Mouse (Mus musculus) neural tube, embryonic 10.5 days (tissue): Measurements from ENCODE around the gene Enpp6.

ENCODE experiments used
- DNase-seq: peaks from one replicate; pipeline ENCODE4 v3.0.0-alpha.2; 2017; ENCODE audit warnings: low spot score; ENCODE audit errors: extremely low spot score

Enpp6 gene

DNA sequence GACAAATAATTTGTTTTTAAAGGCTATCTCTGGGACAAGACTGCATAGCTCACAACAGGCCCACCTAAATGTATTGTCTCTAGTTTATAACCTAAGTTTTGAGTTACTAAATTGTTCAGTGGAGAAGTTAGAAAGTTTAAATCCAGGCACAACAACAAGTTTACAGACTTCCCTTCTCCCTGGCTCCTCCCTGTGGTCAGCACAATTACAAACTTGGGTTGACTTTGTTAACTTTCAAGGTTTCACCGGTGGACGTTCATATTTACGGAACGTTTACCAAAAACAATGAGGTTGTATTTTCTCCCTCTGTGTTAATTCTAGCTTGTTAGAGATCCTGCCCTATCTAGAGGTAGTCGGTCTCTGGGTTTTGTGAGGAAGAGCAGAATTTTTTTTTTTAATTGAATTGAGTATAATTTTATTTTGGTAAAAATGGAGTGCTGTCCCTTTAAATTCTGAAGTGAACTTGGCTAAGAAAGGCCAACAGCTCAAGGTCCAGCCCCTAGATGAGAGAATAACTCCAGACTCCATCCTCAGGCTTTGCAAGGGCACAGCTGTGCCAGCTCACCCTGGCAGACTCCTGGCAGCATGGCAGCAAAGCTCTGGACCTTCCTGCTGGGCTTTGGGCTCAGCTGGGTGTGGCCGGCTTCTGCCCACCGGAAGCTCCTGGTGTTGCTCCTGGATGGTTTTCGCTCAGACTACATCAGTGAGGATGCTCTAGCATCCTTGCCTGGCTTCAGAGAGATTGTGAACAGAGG, at the start of gene Enpp6:
Gene Enpp6, plus strand, starts transcription at position 502 of the 755 bp plus-strand sequence.
- DNase-seq = no peak

- DNase-seq = no peak
Measured at GRCm38 (mm10) chr8:46938218-46938617, 48.5 kb upstream of the Enpp6 start.

GRCm38 (mm10) chr8:46941295-46941694, 45.4 kb upstream of the Enpp6 start:
- DNase-seq = no peak

DNA sequence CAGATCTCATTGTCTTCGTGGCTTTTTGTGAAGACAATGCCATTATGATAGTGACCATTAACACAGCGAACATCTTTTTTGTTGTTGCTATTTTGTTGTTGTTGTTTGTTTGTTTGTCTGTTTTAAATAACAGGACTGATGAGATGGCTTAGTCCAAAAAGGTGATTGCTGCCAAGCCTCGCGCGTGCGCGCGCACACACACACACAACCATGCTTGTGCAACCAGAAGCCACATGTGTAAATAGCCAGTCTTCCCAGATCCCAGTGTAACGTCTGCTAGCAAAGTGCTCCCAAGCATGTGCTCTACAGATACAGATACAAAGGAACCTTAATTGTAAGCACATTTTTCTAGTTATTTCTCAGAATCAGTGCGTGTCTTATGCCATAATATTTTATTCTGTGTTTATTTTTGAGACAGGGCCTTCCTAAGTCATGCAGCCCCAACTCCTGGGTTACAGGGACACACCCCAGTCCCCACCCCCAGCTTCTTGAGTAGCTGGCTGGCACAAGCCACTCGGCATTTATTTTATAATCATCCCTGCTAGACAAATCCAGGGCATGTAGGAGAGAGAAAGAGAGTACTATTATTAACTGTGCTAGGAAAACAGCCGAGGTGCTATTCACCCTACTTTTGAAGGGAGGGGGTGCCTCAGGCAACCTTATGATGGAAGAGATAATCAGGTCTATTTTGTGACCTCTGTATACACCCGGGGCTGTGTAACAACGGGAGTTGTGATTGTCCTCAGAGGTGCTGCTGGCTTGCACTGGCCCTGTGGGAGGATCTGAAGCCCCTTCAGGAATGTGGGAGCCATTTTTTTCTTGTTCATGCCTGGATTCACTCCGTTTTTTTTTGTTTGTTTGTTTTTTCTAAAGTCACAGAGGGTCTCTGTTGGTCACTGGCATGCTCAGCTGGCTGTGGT, 44.7 kb upstream of the Enpp6 start:
- DNase-seq = no peak

DNA sequence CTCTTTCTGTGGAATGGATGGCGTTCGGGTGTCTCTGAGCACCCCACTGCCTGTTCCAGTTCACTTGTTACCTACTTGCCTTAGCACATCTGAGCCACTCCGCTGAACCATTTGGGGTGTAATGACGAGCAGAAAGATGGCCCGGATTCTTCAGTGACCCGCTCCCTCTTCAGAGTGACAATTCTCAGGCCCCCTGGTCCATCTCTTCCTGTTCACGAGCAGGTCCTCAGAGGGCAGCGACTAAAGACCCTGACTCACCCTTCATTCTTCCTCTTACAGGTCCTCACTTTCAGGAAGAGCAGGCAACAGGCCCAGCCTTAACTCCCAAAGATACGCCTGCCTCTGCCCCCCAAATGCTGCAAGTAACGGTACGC, 44.0 kb upstream of the Enpp6 start:
- DNase-seq = no peak

GRCm38 (mm10) chr8:46943337-46943736, 43.4 kb upstream of the Enpp6 start:
- no peak for DNase-seq

DNA sequence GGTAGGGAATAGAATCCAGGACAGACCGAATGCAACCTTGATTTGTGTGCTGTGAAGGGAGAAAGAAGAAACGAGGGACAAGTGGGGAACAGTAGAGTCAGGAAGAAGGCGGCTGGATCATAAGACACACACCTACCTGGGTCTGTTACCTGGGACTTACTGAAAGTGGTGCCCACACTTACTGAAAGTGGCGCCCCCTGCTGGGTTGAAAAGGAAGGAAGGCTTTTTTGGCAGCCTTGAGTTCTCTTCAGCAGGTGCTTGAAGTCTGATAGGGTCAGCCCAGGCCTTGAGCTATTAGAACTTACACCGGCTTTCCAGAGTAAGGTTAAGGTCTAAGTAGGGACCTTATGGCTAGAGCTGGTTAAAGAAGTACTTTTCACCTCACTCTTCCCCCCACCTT, 40.5 kb upstream of the Enpp6 start:
- DNase-seq = no peak

DNA sequence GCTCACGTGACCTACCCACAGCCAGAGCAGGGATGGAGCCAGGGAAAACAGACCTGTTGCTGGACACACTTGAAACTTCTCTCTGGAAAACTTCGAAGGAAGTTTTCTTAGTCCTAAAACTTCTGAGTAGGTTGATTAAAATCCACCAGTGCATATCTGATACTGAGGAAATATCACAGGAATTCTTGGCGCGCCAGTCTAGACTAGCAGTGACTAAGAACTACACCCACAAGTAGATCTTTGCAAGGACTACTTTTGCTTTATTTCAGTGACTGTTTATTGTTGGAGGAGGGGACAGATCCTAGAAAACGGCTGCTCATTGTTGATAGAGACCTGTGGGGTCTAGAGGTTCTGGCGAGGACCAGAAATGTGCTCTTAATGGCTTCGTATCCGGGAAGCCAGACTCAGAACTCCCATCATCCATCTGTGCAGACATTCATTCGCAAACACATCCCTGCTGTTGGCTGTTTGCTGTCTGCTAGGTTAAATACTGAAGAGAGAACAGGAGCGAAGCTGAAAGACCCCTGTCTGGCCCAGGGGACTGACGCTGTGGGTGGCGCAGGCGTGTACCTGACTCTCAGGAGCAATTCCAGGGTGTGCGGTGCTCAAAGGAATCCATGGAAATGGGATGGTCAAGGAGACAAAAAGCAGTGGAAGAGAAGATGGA, 38.5 kb upstream of the Enpp6 start:
- no peak for DNase-seq

DNA sequence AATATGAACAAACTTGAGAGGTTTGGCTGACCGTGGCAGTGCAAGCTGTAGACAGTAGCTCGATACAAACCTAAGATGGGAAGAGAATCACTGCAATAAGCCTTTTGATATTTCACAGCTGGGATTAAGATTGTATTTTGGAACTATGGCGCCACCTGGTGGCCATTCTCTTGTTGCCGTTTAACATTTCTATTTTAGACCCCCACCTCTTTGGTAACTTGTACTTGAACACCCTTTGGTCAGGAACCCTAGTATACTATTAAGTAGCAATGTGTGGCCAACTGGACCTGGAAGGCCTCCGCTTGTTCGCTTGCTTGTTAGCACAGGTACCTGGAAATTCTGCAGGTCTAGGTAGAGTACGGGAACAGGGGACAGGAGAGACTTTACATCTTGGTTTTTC, 33.2 kb upstream of the Enpp6 start:
- peak; percentile 87 for DNase-seq

DNA sequence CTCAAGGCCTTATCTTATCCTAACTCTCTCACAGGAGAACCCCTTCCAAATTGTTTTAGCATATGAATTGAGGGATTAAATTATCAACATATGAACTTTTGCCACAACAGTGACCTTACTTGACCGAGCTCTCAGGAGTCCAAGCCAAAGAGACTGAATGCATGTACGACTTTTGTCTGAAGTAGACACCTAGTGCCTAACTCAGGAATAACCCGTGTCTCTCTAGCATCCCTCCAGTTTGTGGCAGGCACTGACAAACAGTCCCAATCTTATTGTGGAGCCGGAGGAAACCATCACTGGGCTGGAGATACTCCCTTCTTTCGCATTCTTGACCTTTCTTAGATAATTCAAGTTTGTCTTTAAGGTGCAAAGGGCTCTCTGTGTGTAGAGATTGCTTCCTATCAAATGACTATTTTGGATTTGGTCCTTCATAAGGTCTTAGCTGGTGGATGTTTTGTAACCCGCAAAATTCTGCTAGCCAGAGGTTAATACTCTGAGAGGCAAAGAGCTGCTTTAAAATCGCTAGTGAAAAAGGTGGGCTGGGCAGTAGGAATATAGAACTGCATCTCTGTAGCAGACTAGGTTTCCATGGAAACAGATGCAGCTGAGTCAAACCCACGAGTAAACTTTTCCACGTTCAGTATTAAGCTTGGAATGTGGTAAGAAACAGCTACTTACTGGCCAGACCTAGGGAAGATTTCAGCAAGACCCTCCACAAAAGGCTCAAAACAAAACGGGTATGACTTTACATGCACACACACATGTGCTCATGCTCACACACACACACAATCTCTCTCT, 23.9 kb upstream of the Enpp6 start:
- DNase-seq = no peak

DNA sequence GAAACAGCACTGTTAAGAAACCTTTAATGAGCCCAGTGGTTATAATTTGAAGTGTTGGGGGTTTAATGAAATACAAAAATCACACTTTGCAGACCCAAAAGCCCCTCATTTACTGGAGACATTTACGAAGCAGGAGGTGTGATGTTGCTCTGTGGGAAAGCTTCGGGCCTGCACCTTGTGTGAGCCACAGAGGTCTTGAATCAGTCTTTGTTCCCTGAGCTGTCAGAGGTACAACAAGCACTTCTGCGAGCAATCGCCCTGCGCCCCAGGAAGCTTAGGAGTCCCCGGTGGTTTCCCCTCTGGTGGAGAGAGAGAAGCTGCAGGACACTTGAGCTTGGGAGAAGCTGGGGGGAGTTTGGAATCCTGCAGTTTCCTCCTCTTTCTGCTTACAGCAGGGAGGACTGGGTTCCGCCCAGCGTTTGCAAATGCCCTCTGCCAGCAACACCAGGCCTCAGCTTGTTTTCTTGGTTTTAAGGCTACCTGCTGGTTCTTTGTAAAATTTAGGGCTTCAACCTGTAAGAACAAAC, 23.0 kb upstream of the Enpp6 start:
- no peak for DNase-seq

- DNase-seq = no peak
Measured at GRCm38 (mm10) chr8:46965812-46966211, 20.9 kb upstream of the Enpp6 start.

DNA sequence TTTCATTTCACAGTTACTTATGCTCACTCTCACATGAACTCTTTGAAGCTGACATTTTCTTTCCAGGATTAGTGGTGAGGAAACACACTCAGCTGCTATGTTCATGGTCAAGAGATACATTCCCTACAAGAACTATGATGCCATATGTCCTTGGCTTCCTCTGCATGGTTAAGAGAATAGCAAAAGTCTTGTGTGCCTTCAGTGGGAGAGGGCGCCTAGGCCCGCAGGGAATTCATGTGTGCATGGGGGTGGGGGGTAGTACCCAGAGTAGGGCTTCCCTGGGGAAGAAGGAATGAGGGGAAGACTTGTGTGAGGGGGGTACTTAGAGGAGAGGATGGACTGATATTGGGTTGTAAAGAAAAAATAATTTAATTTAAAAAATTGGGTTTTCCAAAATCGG, 18.0 kb upstream of the Enpp6 start:
- DNase-seq = no peak

GRCm38 (mm10) chr8:46969386-46969785, 17.3 kb upstream of the Enpp6 start:
- no peak for DNase-seq

DNA sequence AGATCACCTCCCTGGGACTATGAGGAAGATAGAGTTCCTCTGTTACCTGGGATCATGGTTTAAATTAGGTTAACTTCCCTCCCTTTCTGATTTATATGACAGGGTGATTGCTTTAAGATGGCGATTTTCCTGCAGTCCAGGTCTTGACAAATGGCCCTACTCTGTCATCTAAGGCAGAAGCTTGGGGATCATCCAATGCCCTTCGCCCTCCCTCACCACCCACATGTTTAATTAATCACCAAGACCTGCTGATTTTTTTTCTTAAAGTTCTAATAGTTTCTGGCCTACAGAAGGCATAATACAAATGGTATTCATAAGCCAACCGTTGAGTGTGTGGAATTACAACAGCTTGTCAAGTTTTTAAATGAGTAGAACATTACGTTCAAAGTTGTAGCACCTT, 9.3 kb upstream of the Enpp6 start:
- DNase-seq = no peak

GRCm38 (mm10) chr8:46982166-46982565, 4.5 kb upstream of the Enpp6 start:
- no peak for DNase-seq

- no peak for DNase-seq
Measured at GRCm38 (mm10) chr8:46982770-46983169, 3.9 kb upstream of the Enpp6 start.

DNA sequence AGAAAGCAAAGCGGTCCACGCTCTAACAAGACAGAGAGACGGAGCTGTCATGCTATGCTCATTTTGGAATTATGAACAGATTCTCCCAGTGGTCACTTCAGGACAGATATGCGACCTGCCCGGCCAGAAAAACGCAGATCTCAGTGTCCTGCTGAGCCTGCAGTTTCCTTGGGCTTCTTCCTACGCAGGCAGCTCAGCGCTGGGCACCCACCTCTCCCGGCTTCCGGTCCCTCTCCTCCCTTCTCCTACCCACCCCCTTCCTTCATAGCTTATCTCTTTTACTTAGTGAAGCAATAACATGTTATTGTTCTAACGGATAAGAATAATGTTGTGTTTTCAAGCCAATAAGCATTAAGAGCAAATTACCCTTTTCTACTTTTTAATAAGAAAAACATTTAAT, 2.0 kb upstream of the Enpp6 start:
- no peak for DNase-seq

GRCm38 (mm10) chr8:46988366-46988765, 1.7 kb downstream of the Enpp6 start:
- DNase-seq = no peak

- no peak for DNase-seq
Measured at GRCm38 (mm10) chr8:46991081-46991480, 4.4 kb downstream of the Enpp6 start.

DNA sequence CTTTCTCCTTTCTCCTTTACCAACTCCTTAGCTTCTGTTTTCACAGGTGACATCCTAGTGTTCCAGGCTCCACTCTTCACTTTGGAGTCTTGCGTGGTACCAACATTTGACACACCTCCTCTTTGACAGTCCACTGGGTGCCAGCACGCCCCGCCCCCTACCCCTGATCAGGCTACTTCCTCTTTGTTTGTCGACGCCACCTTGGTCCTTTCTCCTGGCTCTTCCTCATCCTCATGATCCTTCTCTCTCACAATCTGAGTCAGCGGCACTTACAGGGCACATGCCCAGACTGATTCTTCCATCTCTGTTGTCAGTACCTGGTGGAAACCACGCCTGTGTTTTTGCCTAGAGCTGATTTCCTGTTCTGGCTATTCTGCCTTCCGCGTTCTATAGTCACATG, 5.9 kb downstream of the Enpp6 start:
- DNase-seq = no peak
